Comparison of ENCODE assay signal across 12 mouse cellular contexts in the genomic region with DNA sequence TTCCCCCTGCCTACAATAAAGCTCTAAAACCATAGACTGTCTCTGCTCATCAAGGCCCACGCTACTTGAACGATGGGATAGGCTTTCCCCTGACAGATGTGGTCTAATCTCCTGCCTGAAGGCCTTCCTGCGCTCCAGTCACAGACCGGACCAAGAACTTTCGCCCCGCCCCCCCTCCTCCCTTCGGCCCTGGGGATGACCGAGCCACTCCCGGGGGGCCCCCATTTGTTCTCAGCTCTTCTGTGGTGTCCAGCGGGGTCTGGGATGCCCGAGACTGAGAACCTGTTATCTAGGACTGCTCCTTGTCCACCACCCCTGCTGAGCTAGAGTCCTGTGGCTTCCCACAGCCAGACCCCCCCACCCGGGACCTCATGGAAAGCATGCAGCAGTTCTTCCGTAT. TPM values are rescaled to one million over a fixed set of nuclear protein-coding genes. Genes with fewer than 3 reads are reported as not detected.
DNase-seq lines count a peak whose midpoint lies in the region; ATAC-seq and TF ChIP-seq lines count a peak whose summit lies in the region.
"Had no signal": no experiment of that assay in that cellular context is flagged by ENCODE, and none has a peak within 500 bp of the region (broad histone marks: within the 10 kb centered on the region; RNA-seq: fewer than 3 reads in every experiment).

No protein-coding gene starts in this region.

- H3K4me1 ChIP-seq in forebrain, embryonic 11.5 days (replicated peaks; ENCODE audit: control insufficient read depth, insufficient read depth, low read length) = no peaks in the 10 kb centered on the region
- no peaks in the 10 kb centered on the region for H3K4me1 ChIP-seq in forebrain, embryonic 14.5 days (ENCODE audit: control insufficient read depth, insufficient read depth, low read length)
- H3K4me1 ChIP-seq in lung, embryonic 14.5 days (ENCODE audit: insufficient read depth) = no peaks in the 10 kb centered on the region
- peaks cover 6% of the 10 kb centered on the region for H3K4me1 ChIP-seq in limb, embryonic 10.5 days
- no peaks in the 10 kb centered on the region for H3K4me1 ChIP-seq in stomach, embryonic 14.5 days (ENCODE audit: control insufficient read depth, insufficient read depth, low read length)

- no peak overlapping the region for H3K4me3 ChIP-seq in forebrain, embryonic 11.5 days (ENCODE audit: low read depth, low read length)
- no peak overlapping the region for H3K4me3 ChIP-seq in forebrain, embryonic 14.5 days (ENCODE audit: low read depth, low read length)
- H3K4me3 ChIP-seq in lung, embryonic 14.5 days (ENCODE audit: low read depth, low read length) = no peak overlapping the region
- peak overlapping the region; percentile 30 for H3K4me3 ChIP-seq in limb, embryonic 10.5 days
- H3K4me3 ChIP-seq in stomach, embryonic 14.5 days (ENCODE audit: low read depth, low read length) = no peak overlapping the region

- no peak overlapping the region for H3K9ac ChIP-seq in forebrain, embryonic 11.5 days (ENCODE audit: low read length)
- no peak overlapping the region for H3K9ac ChIP-seq in forebrain, embryonic 14.5 days (ENCODE audit: low read length)
- no peak overlapping the region for H3K9ac ChIP-seq in lung, embryonic 14.5 days
- no peak overlapping the region for H3K9ac ChIP-seq in stomach, embryonic 14.5 days (replicated peaks; ENCODE audit: low read depth, low read length)

- no peaks in the 10 kb centered on the region for H3K27me3 ChIP-seq in forebrain, embryonic 11.5 days (ENCODE audit: control insufficient read depth, insufficient read depth, low read length)
- no peaks in the 10 kb centered on the region for H3K27me3 ChIP-seq in forebrain, embryonic 14.5 days (replicated peaks; ENCODE audit: control insufficient read depth, insufficient read depth, low read length)
- no peaks in the 10 kb centered on the region for H3K27me3 ChIP-seq in lung, embryonic 14.5 days (ENCODE audit: insufficient read depth, low read length)
- H3K27me3 ChIP-seq in limb, embryonic 10.5 days (ENCODE audit: low read depth, poor library complexity, severe bottlenecking) = no peaks in the 10 kb centered on the region
- H3K27me3 ChIP-seq in stomach, embryonic 14.5 days (ENCODE audit: control insufficient read depth, insufficient read depth, low read length) = no peaks in the 10 kb centered on the region

- peak overlapping the region; percentile 24; the same call in 1 of the 2 replicates for H3K4me2 ChIP-seq in forebrain, embryonic 11.5 days (ENCODE audit: low read depth, low read length, severe bottlenecking)
- no peak overlapping the region for H3K4me2 ChIP-seq in forebrain, embryonic 14.5 days (ENCODE audit: low read length)
- H3K4me2 ChIP-seq in lung, embryonic 14.5 days = peak overlapping the region; percentile 51
- H3K4me2 ChIP-seq in stomach, embryonic 14.5 days (replicated peaks; ENCODE audit: low read depth, low read length) = peak overlapping the region; percentile 33

- no peak for ATAC-seq in forebrain, embryonic 11.5 days (replicated peaks; ENCODE audit: low FRiP score)
- ATAC-seq in forebrain, embryonic 14.5 days = no peak
- no peak for ATAC-seq in lung, embryonic 14.5 days (ENCODE audit: insufficient read depth)
- no peak for ATAC-seq in stomach, embryonic 14.5 days (ENCODE audit: insufficient number of reproducible peaks, insufficient read depth, low FRiP score, low read depth)

- DNase-seq in forebrain, embryonic 11.5 days (ENCODE audit: low spot score) = no peak
- DNase-seq in forebrain, embryonic 14.5 days (ENCODE audit: low spot score) = no peak
- no peak for DNase-seq in lung, embryonic 14.5 days
- no peak for DNase-seq in lung, adult 18-20 months
- DNase-seq in limb, embryonic 10.5 days (ENCODE audit: low spot score) = no peak
- DNase-seq in cerebellum, adult 9-10 months = no peak
- no peak for DNase-seq in layer of hippocampus, postnatal 14 days (ENCODE audit: low spot score in 2 of 2)
- DNase-seq: cerebellum, adult 8-10 months; lung, postnatal 14 days; right cerebral cortex, postnatal 25 days had no signal

- 4% methylated on average over 13 of the region's 13 CpGs for WGBS in forebrain, embryonic 11.5 days
- WGBS in forebrain, embryonic 14.5 days = 6% methylated on average over 13 of the region's 13 CpGs
- WGBS in lung, embryonic 14.5 days = 4% methylated on average over 13 of the region's 13 CpGs
- WGBS in limb, embryonic 10.5 days = 4% methylated on average over 13 of the region's 13 CpGs
- WGBS in stomach, embryonic 14.5 days = 5% methylated on average over 13 of the region's 13 CpGs

- TF ChIP-seq CTCF in lung, embryonic 14.5 days (IDR thresholded peaks at IDR 0.05; ENCODE audit: low read depth) = no peak

- H3K36me3 ChIP-seq in forebrain, embryonic 11.5 days (ENCODE audit: control insufficient read depth, insufficient read depth, low read length) = no peaks in the 10 kb centered on the region
- no peaks in the 10 kb centered on the region for H3K36me3 ChIP-seq in forebrain, embryonic 14.5 days (ENCODE audit: control insufficient read depth, insufficient read depth, low read length)
- no peaks in the 10 kb centered on the region for H3K36me3 ChIP-seq in lung, embryonic 14.5 days (ENCODE audit: insufficient read depth)
- H3K36me3 ChIP-seq in limb, embryonic 10.5 days = no peaks in the 10 kb centered on the region
- H3K36me3 ChIP-seq in stomach, embryonic 14.5 days (ENCODE audit: control insufficient read depth, insufficient read depth, low read length) = no peaks in the 10 kb centered on the region

- H3K9me3 ChIP-seq in forebrain, embryonic 11.5 days (ENCODE audit: control insufficient read depth, low read length) = no peaks in the 10 kb centered on the region
- no peaks in the 10 kb centered on the region for H3K9me3 ChIP-seq in forebrain, embryonic 14.5 days (replicated peaks; ENCODE audit: control insufficient read depth, low read length)
- H3K9me3 ChIP-seq in lung, embryonic 14.5 days (ENCODE audit: low read depth, low read length) = no peaks in the 10 kb centered on the region
- no peaks in the 10 kb centered on the region for H3K9me3 ChIP-seq in limb, embryonic 10.5 days (replicated peaks)
- no peaks in the 10 kb centered on the region for H3K9me3 ChIP-seq in stomach, embryonic 14.5 days (ENCODE audit: control insufficient read depth, low read depth, low read length)

- no peak overlapping the region for H3K27ac ChIP-seq in forebrain, embryonic 11.5 days (ENCODE audit: low read depth, low read length)
- no peak overlapping the region for H3K27ac ChIP-seq in forebrain, embryonic 14.5 days (ENCODE audit: low read depth, low read length)
- no peak overlapping the region for H3K27ac ChIP-seq in lung, embryonic 14.5 days (ENCODE audit: low read depth)
- H3K27ac ChIP-seq in limb, embryonic 10.5 days = peak overlapping the region; percentile 64
- no peak overlapping the region for H3K27ac ChIP-seq in stomach, embryonic 14.5 days (ENCODE audit: low read length)

RNA-seq across cellular contexts. Expression of a gene that starts 26.1 kb away (rescaled TPM):
- polyA plus RNA-seq in forebrain, embryonic 11.5 days (2014; fragmentation: Nextera tagmentation; extraction: Ambion mirVana) = 20.7 and 25.4 TPM in 2 replicates
- polyA plus RNA-seq in forebrain, embryonic 14.5 days (2014; fragmentation: Nextera tagmentation; extraction: Ambion mirVana) = 18.4 and 24.9 TPM in 2 replicates
- polyA plus RNA-seq in lung, embryonic 14.5 days (2014; fragmentation: Nextera tagmentation; extraction: Ambion mirVana) = 21.7 and 22.8 TPM in 2 replicates
- polyA plus RNA-seq in limb, embryonic 10.5 days (2016; fragmentation: Nextera tagmentation; extraction: Ambion mirVana) = 15.6 and 16.0 TPM in 2 replicates
- 21.8 and 22.0 TPM in 2 replicates for polyA plus RNA-seq in stomach, embryonic 14.5 days (2014; fragmentation: Nextera tagmentation; extraction: Ambion mirVana)
- 10 to 100 TPM; 84.2 to 89.3 TPM for total RNA-seq in layer of hippocampus, postnatal 14 days (2021)

RNA-seq across cellular contexts. Expression of a gene that starts 31.7 kb away (rescaled TPM):
- 2.0 and 2.4 TPM in 2 replicates for polyA plus RNA-seq in forebrain, embryonic 11.5 days (2014; fragmentation: Nextera tagmentation; extraction: Ambion mirVana)
- polyA plus RNA-seq in forebrain, embryonic 14.5 days (2014; fragmentation: Nextera tagmentation; extraction: Ambion mirVana) = 0.93 and 0.95 TPM in 2 replicates
- polyA plus RNA-seq in lung, embryonic 14.5 days (2014; fragmentation: Nextera tagmentation; extraction: Ambion mirVana) = 11.7 and 12.1 TPM in 2 replicates
- polyA plus RNA-seq in limb, embryonic 10.5 days (2016; fragmentation: Nextera tagmentation; extraction: Ambion mirVana) = 2.8 and 3.1 TPM in 2 replicates
- polyA plus RNA-seq in stomach, embryonic 14.5 days (2014; fragmentation: Nextera tagmentation; extraction: Ambion mirVana) = 4.0 and 5.7 TPM in 2 replicates
- 1 to 10 TPM; 3.4 to 3.5 TPM for total RNA-seq in layer of hippocampus, postnatal 14 days (2021)
- polyA plus RNA-seq: C2C12 had no signal

RNA-seq across cellular contexts. Expression of a gene that starts 35.0 kb away (rescaled TPM):
- 10.2 and 10.3 TPM in 2 replicates for polyA plus RNA-seq in forebrain, embryonic 11.5 days (2014; fragmentation: Nextera tagmentation; extraction: Ambion mirVana)
- polyA plus RNA-seq in forebrain, embryonic 14.5 days (2014; fragmentation: Nextera tagmentation; extraction: Ambion mirVana) = 22.7 and 25.5 TPM in 2 replicates
- polyA plus RNA-seq in lung, embryonic 14.5 days (2014; fragmentation: Nextera tagmentation; extraction: Ambion mirVana) = 0.47 and 0.63 TPM in 2 replicates
- 0.41 and 0.56 TPM in 2 replicates for polyA plus RNA-seq in limb, embryonic 10.5 days (2016; fragmentation: Nextera tagmentation; extraction: Ambion mirVana)
- 1.9 and 2.5 TPM in 2 replicates for polyA plus RNA-seq in stomach, embryonic 14.5 days (2014; fragmentation: Nextera tagmentation; extraction: Ambion mirVana)
- total RNA-seq in layer of hippocampus, postnatal 14 days (2021) = 10 to 100 TPM; 27.5 to 28.0 TPM
